Mouse (Mus musculus): ENCODE results near the gene Tor1b. TPM values are rescaled to one million over a fixed set of nuclear protein-coding genes. Genes with fewer than 3 reads are reported as not detected.
A peak's percentile ranks its signal among the peaks of the same experiment; 100 is the strongest.
"Not testable (repeated sequence)": the region's sequence is repeated elsewhere in the genome, so short reads cannot be mapped to it uniquely, and the experiment has no call there.

The Tor1b gene
- polyA plus RNA-seq, 1 experiment, result 35.9 TPM

- Histone ChIP-seq H3K4me3 (ENCODE audit: insufficient read depth, low read length) (peak overlapping the region; percentile 26; the same call in 1 of the 2 replicates), H3K27ac (ENCODE audit: insufficient read depth, low read length) (no peak overlapping the region), H3K4me1 (ENCODE audit: control insufficient read depth, insufficient read depth, low read length) (no peaks in the 10 kb centered on the region)
- TF ChIP-seq POLR2A (IDR thresholded peaks at IDR 0.05; ENCODE audit: extremely low read depth, insufficient read depth, low read length) (no peak), CTCF (IDR thresholded peaks at IDR 0.05; ENCODE audit: extremely low read depth, insufficient read depth, low read length) (no peak)
Observed at GRCm38 (mm10) chr2:30928893-30929482, 23.8 kb upstream of the Tor1b start.

GRCm38 (mm10) chr2:30929483-30930045, 23.2 kb upstream of the Tor1b start, which contains the start of gene Ptges:
Gene Ptges (minus strand): TSS chr2:30929863.
- Histone ChIP-seq H3K4me3 (ENCODE audit: insufficient read depth, low read length) (peak within 1 kb of the TSS; percentile 26), H3K27ac (ENCODE audit: insufficient read depth, low read length) (0 out of 2 replicates have a peak within 1 kb of the TSS, but pooled peaks have one; percentile 2), H3K4me1 (ENCODE audit: control insufficient read depth, insufficient read depth, low read length) (no peaks in the 10 kb centered on the region)
- peak; percentile 39 for TF ChIP-seq CTCF (IDR thresholded peaks at IDR 0.05; ENCODE audit: extremely low read depth, insufficient read depth, low read length)
- TF ChIP-seq POLR2A (IDR thresholded peaks at IDR 0.05; ENCODE audit: extremely low read depth, insufficient read depth, low read length), result no peak

- H3K27ac ChIP-seq (ENCODE audit: insufficient read depth, low read length); H3K4me1 ChIP-seq (ENCODE audit: control insufficient read depth, insufficient read depth, low read length); H3K4me3 ChIP-seq (ENCODE audit: insufficient read depth, low read length): not testable (repeated sequence)
Observed at GRCm38 (mm10) chr2:30930846-30931245, 21.9 kb upstream of the Tor1b start.

- TF ChIP-seq CTCF (IDR thresholded peaks at IDR 0.05; ENCODE audit: extremely low read depth, insufficient read depth, low read length), result no peak
- no peak for TF ChIP-seq POLR2A (IDR thresholded peaks at IDR 0.05; ENCODE audit: extremely low read depth, insufficient read depth, low read length)
- Histone ChIP-seq H3K4me3 (ENCODE audit: insufficient read depth, low read length) (no peak overlapping the region), H3K27ac (ENCODE audit: insufficient read depth, low read length) (no peak overlapping the region), H3K4me1 (ENCODE audit: control insufficient read depth, insufficient read depth, low read length) (no peaks in the 10 kb centered on the region)
Observed at GRCm38 (mm10) chr2:30931922-30932321, 20.8 kb upstream of the Tor1b start.

- Histone ChIP-seq H3K4me1 (ENCODE audit: control insufficient read depth, insufficient read depth, low read length) (no peaks in the 10 kb centered on the region), H3K4me3 (ENCODE audit: insufficient read depth, low read length) (no peak overlapping the region)
Observed at GRCm38 (mm10) chr2:30933032-30933431, 19.7 kb upstream of the Tor1b start.

GRCm38 (mm10) chr2:30933917-30934450, 18.8 kb upstream of the Tor1b start:
- Histone ChIP-seq H3K4me1 (ENCODE audit: control insufficient read depth, insufficient read depth, low read length) (no peaks in the 10 kb centered on the region), H3K4me3 (ENCODE audit: insufficient read depth, low read length) (no peak overlapping the region), H3K27ac (ENCODE audit: insufficient read depth, low read length) (no peak overlapping the region)
- peak; percentile 97 for TF ChIP-seq CTCF (IDR thresholded peaks at IDR 0.05; ENCODE audit: extremely low read depth, insufficient read depth, low read length)
- TF ChIP-seq POLR2A (IDR thresholded peaks at IDR 0.05; ENCODE audit: extremely low read depth, insufficient read depth, low read length), result no peak

More at GRCm38 (mm10) chr2:30933032-30933431, 19.7 kb upstream of the Tor1b start:
- H3K27ac ChIP-seq (ENCODE audit: insufficient read depth, low read length), result no peak overlapping the region
- TF ChIP-seq POLR2A (IDR thresholded peaks at IDR 0.05; ENCODE audit: extremely low read depth, insufficient read depth, low read length) (no peak), CTCF (IDR thresholded peaks at IDR 0.05; ENCODE audit: extremely low read depth, insufficient read depth, low read length) (no peak)

- Histone ChIP-seq H3K4me3 (ENCODE audit: insufficient read depth, low read length) (no peak overlapping the region), H3K4me1 (ENCODE audit: control insufficient read depth, insufficient read depth, low read length) (no peaks in the 10 kb centered on the region), H3K27ac (ENCODE audit: insufficient read depth, low read length) (no peak overlapping the region)
- no peak for TF ChIP-seq POLR2A (IDR thresholded peaks at IDR 0.05; ENCODE audit: extremely low read depth, insufficient read depth, low read length)
- no peak for TF ChIP-seq CTCF (IDR thresholded peaks at IDR 0.05; ENCODE audit: extremely low read depth, insufficient read depth, low read length)
Observed at GRCm38 (mm10) chr2:30936808-30937207, 16.0 kb upstream of the Tor1b start.

GRCm38 (mm10) chr2:30937731-30938130, 15.0 kb upstream of the Tor1b start:
- Histone ChIP-seq H3K4me3 (ENCODE audit: insufficient read depth, low read length) (no peak overlapping the region), H3K27ac (ENCODE audit: insufficient read depth, low read length) (no peak overlapping the region), H3K4me1 (ENCODE audit: control insufficient read depth, insufficient read depth, low read length) (no peaks in the 10 kb centered on the region)
- TF ChIP-seq POLR2A (IDR thresholded peaks at IDR 0.05; ENCODE audit: extremely low read depth, insufficient read depth, low read length) (no peak), CTCF (IDR thresholded peaks at IDR 0.05; ENCODE audit: extremely low read depth, insufficient read depth, low read length) (no peak)

- H3K27ac ChIP-seq (ENCODE audit: insufficient read depth, low read length), result no peak overlapping the region
- no peak overlapping the region for H3K4me3 ChIP-seq (ENCODE audit: insufficient read depth, low read length)
- H3K4me1 ChIP-seq (ENCODE audit: control insufficient read depth, insufficient read depth, low read length), result no peaks in the 10 kb centered on the region
- TF ChIP-seq POLR2A (IDR thresholded peaks at IDR 0.05; ENCODE audit: extremely low read depth, insufficient read depth, low read length) (no peak), CTCF (IDR thresholded peaks at IDR 0.05; ENCODE audit: extremely low read depth, insufficient read depth, low read length) (no peak)
Observed at GRCm38 (mm10) chr2:30938574-30938991, 14.2 kb upstream of the Tor1b start.

- Histone ChIP-seq H3K4me1 (ENCODE audit: control insufficient read depth, insufficient read depth, low read length) (no peaks in the 10 kb centered on the region), H3K4me3 (ENCODE audit: insufficient read depth, low read length) (no peak overlapping the region), H3K27ac (ENCODE audit: insufficient read depth, low read length) (no peak overlapping the region)
- TF ChIP-seq POLR2A (IDR thresholded peaks at IDR 0.05; ENCODE audit: extremely low read depth, insufficient read depth, low read length), result no peak
- TF ChIP-seq CTCF (IDR thresholded peaks at IDR 0.05; ENCODE audit: extremely low read depth, insufficient read depth, low read length), result no peak
Observed at GRCm38 (mm10) chr2:30941586-30941985, 11.2 kb upstream of the Tor1b start.

- H3K4me1 ChIP-seq (ENCODE audit: control insufficient read depth, insufficient read depth, low read length); H3K27ac ChIP-seq (ENCODE audit: insufficient read depth, low read length): not testable (repeated sequence)
- peak overlapping the region; percentile 48; the same call in 1 of the 2 replicates for H3K4me3 ChIP-seq (ENCODE audit: insufficient read depth, low read length)
Observed at GRCm38 (mm10) chr2:30942116-30942515, 10.6 kb upstream of the Tor1b start.
